Mouse (Mus musculus): ENCODE results near the gene Olfr648.

Olfr648 gene

DNA sequence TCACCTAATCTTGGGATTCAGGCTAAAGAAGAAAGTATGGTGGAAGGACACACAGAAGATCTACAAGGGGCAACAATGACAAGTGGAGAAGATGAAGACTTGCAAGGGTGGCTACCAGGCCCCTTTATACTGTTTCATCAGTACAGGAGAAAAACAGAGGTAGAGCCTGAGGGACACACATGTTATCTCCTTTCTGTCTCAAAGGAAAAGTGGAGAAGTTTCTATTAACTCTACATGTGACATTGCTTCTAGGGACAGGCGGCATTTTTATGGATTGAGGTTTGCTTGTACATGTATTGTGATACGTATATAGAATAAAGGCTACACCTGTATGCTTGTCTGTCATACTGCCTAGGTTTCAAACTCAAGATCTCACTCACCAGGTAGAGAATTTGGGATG, at the start of gene Olfr648:
Gene Olfr648, minus strand, starts transcription at position 101 of the 400 bp plus-strand sequence.
- no peak for DNase-seq (ENCODE audit: low spot score in 2 of 2)

DNA sequence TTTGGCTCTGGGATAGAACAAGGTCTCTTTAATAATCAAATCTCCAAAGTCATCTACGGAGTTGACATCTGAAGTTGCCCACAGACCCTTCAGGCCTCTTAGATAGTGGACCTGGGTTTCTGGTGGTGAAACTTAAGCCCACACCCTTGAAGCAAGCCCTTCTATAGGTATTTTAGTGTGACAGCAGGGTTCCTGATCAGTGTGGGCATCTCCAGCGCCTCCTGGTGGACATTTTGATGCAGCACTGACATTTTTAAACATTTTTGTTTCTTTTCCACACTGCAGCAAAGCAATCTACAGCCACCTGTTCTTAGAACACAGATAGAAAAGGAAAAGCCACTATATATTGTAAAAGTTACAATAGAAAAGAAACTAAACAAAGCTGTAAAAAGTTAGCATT, 48.0 kb upstream of the Olfr648 start:
- no peak for DNase-seq (ENCODE audit: low spot score in 2 of 2)

DNA sequence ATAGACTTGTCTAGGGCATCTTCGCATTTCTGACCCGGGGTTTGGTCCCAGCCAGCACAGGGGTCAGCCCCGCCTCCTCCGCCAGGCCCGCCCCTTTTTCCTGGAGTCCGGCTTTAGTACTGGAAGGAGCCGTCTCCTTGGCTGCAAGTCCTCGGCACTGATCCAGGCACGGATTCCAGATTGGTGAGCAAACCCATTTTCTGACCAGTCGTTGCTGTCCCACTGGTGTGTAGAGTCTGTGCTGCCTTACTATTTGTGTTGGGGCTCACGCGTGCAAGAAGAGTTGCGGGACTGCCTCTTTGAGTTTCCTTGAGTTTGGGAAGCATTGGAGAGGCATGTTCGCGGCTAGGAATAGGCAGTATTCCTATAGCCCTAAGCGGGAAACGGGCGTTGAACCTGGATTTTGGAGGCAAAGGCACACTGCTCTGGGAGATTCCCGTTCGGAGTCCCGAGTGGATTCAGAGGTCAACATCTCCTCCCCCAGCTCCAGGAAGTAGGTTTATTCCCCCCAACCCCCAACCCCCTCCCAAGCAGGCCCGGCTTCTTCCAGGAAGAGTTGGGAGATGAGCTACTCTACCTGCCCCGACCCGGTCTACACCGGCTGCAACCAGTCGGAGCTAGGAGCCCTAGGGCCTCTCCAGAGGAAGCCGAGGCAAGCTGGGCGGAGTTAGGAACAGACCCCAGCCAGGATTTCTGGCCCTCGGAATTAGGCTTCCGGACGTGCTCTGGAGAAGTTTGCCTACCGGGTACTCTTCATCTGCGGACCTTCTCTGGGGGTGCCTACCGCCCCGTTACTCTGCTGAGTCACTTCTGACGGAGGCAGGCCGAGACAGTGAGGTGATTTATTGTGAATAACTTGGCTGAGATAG, 35.7 kb upstream of the Olfr648 start, which contains the start of gene Trim6:
Gene Trim6, plus strand, starts transcription at position 93 of the 869 bp plus-strand sequence.
- peak in 1 of 2 experiments; percentile 3 for DNase-seq (ENCODE audit: low spot score in 2 of 2)

DNA sequence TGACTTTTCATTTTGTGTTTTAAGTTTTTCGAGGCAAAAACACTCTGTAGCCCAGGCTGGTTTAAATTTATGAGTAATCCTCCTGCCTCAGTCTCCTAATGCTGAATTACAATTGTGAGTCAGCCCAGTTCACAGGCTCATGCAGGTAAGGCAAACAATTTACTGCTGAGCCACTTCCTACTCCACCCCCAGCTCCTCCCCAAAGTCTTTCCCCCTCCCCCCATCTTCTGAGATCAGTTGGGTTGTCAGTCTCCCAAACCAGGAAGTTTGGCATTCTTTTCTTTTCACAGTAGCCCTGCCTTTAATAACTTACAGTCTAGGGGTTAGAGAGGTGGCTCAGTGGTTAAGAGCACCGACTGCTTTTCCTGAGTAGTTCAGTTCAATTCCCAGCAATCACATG, 34.7 kb upstream of the Olfr648 start:
- no peak for DNase-seq (ENCODE audit: low spot score in 2 of 2)

DNA sequence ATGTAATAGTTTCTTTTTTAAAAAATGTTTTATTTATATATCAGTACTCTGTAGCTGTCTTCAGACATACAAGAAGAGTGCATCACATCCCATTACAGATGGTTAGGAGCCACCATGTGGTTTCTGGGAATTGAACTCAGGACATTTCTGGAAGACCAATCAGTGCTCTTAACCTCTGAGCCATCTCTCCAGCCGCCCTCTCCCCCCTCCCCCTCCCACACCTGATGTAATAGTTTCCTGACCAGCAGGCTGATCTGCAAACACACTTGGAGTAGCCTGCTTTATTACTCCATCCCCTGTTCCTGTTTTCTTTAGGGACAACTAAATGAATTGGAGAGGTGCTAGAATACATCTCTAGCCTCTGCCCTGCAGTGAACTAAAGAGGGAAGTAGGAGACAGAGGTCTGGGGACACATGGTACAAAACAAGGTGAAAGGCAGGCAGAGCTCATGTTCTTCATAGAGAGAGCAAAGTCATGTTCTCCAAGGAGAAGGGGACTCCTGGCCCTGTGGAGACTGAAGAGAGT, 32.9 kb upstream of the Olfr648 start:
- DNase-seq (ENCODE audit: low spot score in 2 of 2) = no peak

DNA sequence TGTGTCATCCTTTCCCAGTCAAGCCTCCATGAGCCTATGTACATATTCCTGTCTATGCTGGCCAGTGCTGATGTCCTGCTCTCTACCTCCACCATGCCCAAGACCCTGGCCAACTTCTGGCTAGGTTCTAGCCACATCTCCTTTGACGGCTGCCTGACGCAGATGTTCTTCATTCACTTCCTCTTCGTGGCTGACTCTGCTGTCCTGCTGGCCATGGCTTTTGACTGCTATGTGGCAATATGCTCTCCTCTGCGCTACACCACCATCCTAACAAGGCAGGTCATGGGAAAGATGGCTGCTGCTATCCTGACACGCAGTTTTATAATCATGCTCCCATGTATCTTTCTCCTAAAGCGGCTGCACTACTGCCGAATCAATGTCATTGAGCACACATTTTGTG, 23.0 kb upstream of the Olfr648 start:
- no peak for DNase-seq (ENCODE audit: low spot score in 2 of 2)

DNA sequence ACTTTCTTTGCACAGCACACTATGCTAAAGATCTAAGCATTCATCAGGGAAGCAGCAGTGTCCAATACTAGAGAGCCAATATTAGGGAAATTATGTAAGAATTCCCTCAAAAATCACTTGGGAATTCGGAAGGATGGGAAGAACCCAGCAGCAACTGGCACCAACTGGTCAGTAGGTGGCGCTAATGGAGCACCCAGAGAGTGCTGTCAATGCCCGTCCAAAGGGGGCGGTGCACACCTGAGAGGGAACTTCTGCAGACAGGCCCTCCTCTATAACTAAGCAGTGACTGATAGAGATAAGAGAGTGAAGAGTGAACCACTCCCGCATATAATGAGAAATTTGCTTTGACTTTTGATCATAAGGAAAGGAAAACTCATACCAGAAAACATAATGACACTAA, 16.6 kb upstream of the Olfr648 start:
- peak in 1 of 2 experiments; percentile 38 for DNase-seq (ENCODE audit: low spot score in 2 of 2)

DNA sequence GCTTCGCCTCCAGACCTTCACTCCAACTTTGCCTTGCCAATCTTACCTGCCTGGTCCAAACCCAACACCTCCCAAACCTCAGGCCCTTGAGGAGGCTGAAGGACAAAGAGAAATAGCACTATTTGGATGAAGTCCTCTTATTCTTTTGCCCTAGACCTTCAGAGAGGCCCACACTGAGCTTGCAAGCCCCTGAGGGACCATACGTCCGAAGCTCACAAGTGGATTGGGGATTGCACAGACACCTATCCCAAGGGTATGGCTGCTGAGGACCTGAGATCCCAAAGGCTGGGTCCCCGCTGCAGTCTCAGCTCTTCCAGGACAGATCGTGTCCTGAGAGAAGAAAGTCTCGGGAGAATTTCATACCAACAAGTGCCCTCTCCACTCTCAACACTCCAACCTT, 12.7 kb upstream of the Olfr648 start, which contains the start of gene Olfr649:
Gene Olfr649, minus strand, starts transcription at position 101 of the 400 bp plus-strand sequence.
- DNase-seq (ENCODE audit: low spot score in 2 of 2) = no peak

DNA sequence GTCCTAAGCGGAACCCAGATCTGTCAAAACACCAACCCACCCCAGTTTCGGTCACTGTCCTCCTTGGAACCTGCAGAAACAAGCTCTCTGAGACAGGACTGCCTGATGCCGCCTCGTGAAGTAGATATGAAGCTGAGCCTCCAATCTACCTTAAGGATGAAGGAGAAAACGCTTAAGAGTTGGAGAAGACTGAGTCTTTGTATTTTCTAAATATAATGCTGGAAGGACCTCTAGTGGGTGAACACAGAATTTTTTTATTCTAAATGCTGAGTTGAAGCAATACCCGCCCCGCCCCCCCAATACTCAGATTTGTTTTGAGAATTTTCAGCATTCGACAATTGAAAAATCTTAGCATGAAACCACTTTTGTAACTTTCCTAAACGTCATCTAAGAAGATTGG, 8.1 kb upstream of the Olfr648 start:
- DNase-seq (ENCODE audit: low spot score in 2 of 2) = no peak

DNA sequence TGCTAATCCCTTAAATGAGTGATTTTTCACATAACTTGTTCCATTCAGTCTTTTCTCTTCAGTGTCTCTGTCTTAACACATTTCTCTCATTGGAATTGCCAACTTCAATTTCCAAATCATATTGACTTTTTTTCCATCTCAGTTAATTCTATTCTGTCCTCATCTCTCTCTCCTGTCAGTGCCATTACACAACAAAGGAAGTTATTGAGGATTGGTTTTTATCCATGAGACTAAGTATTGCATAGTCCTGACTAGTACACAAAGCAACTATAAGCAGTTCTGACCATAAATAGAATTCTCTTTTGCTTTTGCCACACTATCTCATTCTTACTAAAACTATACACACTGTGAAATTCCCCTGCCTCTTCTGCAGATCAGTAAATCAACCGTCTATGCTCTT, 4.1 kb downstream of the Olfr648 start:
- DNase-seq (ENCODE audit: low spot score in 2 of 2) = no peak

DNA sequence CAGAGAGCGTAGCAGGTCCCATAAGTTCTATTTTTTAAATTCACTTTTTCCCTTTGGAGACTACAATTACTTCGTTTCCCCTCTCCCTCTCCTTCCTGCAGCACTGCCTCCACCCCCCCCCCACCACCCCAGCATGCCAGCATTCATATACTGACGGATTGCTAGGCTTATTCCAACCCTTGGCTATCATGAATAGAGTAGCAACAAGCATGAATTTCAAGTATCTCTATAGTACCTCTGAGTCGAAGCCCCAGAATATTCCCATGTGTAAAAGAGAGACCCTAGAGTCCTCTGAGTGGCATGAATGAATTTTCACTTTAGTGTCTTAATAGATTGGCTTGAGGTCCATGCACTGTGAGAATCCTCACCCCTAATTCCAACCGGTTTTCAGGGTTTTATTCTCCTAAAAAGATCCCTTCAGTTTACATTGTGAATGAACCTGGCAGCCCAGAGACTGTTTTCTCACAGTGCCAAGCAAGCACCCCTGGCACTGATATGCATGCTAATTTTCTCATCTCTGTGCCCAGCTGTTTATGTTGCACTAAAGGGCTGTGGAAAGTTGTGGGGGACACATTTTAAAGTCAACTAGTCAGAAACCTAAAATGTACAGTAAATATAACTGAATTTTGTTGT, 4.7 kb downstream of the Olfr648 start:
- DNase-seq (ENCODE audit: low spot score in 2 of 2) = no peak

DNA sequence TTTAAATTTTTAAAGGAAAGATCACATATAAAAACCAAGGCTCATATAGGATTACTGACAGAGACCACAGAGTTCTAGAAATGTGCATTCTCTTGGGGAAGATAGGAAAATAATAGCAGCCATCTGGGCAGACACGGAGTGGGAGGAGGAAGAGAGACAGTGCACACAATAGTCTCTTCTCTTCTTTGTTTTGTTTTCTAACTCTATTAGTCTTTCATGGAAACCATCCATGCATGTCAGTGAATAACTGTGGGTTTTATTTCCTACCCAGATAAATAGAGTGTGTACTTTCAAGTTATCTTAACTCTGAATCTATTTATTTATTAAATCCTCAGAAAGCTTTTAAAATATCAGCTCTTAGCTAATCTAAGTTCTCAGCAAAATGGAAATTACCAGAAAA, 8.1 kb downstream of the Olfr648 start:
- no peak for DNase-seq (ENCODE audit: low spot score in 2 of 2)

DNA sequence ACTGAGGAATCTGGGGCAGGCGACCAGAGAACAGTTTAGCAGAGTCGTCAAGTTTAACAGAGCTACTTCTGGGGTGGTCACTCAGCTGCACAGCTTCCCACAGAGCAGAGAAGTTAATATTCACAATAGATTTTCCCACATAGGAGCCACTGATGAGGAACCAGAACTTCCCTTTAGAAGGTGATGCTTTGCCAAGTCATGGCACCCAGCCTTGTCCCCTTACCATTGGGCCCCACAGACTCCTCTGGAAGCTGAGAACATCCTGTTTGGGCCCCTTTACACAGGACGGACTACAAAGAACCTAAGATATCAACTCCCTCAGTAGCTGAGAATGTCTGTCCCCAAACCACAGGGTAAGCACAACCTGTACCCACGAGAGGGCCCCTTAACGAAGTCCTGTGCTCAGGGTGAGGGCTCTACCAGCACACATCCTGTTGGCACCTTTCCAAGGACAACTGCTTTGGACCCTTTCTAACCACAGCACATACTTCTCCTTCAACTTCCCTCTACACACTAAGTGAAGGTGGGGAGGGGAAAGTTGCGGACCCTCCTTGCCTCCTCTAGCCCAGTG, 13.5 kb downstream of the Olfr648 start:
- no peak for DNase-seq (ENCODE audit: low spot score in 2 of 2)

DNA sequence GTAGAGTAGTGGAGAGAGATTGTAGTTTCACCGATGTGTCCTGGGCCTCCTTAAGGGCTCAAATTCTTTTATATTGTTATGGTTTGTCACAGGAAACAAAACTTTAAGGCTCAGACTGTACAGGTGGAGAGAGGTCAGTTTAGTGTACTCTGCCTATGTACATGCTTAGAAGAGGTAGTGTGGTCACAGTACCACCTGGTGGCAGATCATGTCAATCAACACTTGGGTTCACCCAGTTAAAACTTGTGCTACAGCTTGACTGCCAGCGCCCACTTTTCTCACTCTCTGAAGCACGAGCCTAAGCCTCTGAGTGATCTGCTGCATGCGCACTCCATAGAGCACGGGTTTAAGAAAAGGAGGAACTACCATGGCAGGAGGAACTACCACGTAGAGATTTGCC, 16.1 kb downstream of the Olfr648 start:
- no peak for DNase-seq (ENCODE audit: low spot score in 2 of 2)

DNA sequence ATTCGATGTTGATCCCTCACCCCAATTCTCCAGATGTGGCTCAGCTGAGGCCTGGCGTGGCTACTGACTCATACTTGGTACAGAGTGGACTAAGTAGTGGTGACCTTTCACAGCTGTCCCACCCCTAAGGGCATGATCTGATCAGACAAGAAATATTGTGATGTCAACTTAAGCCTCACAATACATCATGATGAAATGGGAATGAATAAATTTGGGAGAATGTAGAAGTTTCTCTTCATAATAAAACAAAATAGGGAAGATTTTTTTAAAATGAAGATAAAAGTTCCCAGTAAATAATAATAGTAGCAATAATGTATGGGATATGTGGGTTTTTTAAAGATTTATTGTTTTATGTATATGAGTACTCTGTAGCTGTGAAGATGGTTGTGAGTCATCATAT, 32.7 kb downstream of the Olfr648 start, which contains the start of gene Ubqlnl:
Gene Ubqlnl, minus strand, starts transcription at position 101 of the 400 bp plus-strand sequence.
- DNase-seq (ENCODE audit: low spot score in 2 of 2) = no peak

DNA sequence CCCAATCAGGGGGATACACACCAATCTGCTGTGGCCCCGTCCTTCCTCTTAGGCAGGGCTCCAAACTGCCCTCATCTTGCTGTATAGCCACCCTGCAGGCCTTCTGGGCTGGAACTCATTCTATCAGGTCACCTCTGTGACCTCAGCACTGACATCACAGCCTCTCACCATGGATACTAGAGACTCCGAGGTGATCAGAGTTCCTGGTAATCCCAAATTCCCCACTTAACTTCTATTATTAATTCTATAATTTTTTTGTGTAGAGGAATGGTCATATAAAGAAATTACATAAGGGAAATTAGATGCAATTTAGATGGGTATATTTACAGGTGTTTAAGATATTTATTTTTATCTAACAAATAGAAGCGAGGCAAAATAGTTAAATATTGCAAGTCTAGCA, 40.0 kb downstream of the Olfr648 start, which contains the start of gene Ubqln3:
Gene Ubqln3, minus strand, starts transcription at position 101 of the 400 bp plus-strand sequence.
- DNase-seq (ENCODE audit: low spot score in 2 of 2) = no peak

DNA sequence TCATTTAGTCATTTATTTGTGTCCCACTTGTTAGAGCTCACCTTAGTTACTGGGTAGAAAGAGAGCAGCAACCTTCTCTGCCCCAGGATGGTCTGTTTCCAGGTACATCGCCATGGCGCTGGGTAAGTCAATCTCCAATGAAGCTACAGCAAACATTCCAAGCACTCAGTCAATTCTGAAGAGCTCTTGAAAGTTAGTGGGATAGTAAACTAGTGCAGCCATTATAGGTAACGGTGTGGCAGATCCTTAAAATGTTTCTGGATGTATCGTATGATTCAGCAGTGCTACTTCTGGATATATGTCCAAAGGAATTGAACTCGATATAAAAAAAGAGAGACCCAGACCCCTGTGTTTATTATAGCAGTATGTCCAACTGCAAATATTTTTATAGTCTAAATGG, 45.9 kb downstream of the Olfr648 start, which contains the start of gene Olfr643:
Gene Olfr643, minus strand, starts transcription at position 101 of the 400 bp plus-strand sequence.
- no peak for DNase-seq (ENCODE audit: low spot score in 2 of 2)

DNA sequence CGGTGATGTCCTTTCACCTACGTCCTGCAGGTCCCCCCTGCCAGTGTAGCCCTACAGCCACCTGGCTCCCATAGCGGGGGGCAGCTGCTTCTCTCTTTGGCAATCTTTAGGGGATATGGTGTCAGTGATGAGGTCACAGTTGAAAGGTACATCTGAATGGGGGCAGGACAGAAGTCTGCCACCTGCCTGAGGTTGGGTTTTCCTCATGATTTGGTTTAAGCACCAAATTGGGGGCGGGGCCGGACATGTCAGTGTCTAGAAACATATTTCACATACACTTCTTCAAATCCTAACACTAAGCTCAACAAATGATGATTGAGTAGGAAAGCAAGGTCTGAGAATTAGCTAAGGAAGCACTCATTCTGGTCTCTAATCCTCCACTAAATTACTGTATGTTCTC, 53.5 kb downstream of the Olfr648 start, which contains the start of gene Ubqln5:
Gene Ubqln5, minus strand, starts transcription at position 101 of the 400 bp plus-strand sequence.
- DNase-seq (ENCODE audit: low spot score in 2 of 2) = no peak
